Mouse (Mus musculus) heart, adult 2 months (tissue): ENCODE measurements around the gene Gbp2.

ENCODE experiments used
- CTCF ChIP-seq: fragments of 200-600 bp; IDR thresholded peaks from 2 replicates; pipeline ENCODE4 v1.8.1; 2022; ENCODE audit warnings: antibody characterized with exemption, mild to moderate bottlenecking, moderate library complexity
- POLR2A ChIP-seq: fragments of 200-500 bp; IDR thresholded peaks from 2 replicates; pipeline ENCODE4 v1.6.1; 2011; ENCODE audit warnings: mild to moderate bottlenecking, low read depth, low read length, control low read depth; ENCODE audit not compliant: insufficient read depth

DNA sequence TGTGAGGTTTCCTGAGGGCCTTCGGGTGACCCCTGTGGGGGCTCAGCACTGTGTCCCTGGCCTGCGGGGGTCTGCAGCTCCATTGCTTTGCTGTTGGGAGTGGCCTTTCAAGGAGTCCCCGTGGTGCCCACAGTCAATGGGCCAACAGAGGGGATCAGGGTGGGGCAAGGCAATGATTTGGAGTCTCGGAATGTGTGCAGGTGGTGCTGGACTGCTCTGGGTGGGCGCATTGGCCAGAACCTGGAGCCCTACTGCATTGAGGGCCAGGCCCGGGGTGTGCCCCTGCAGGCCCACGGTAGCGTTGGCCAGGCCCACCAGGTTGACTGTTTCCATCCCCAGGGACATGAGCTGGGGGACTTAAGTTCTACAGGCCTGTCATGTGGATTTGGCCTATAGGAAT, 44.3 kb downstream of the Gbp2 start:
- TF ChIP-seq CTCF, result no peak
- no peak for TF ChIP-seq POLR2A
